Mouse (Mus musculus) limb, embryonic 15.5 days (tissue): ENCODE data around the gene Sf3b5. TPM values are rescaled to one million over a fixed set of nuclear protein-coding genes. Genes with fewer than 3 reads are reported as not detected.

Source experiments
- ATAC-seq: fragments of 200-750 bp; cut with Nextera tagmentation; 2 replicates; pipeline ENCODE4 v1.8.0; 2017; ENCODE audit warnings: low read depth, moderate TSS enrichment; ENCODE audit not compliant: insufficient number of reproducible peaks, low FRiP score, low TSS enrichment
- H3K27ac ChIP-seq: fragments of 300-500 bp; sonication (generic); 2 replicates; pipeline ENCODE4 v1.5.1; 2015; ENCODE audit warnings: moderate library complexity, mild to moderate bottlenecking, inconsistent platforms
- H3K27me3 ChIP-seq: fragments of 300-500 bp; sonication (generic); 2 replicates; pipeline ENCODE4 v1.6.1; 2015; ENCODE audit warnings: inconsistent platforms
- H3K36me3 ChIP-seq: fragments of 300-500 bp; sonication (generic); 2 replicates; pipeline ENCODE4 v1.6.1; 2015; ENCODE audit warnings: inconsistent platforms
- H3K4me1 ChIP-seq: fragments of 300-500 bp; sonication (generic); 2 replicates; pipeline ENCODE4 v1.6.1; 2015; ENCODE audit warnings: inconsistent platforms
- H3K4me2 ChIP-seq: fragments of 300-500 bp; sonication (generic); 2 replicates; pipeline ENCODE4 v1.6.1; 2015; ENCODE audit warnings: mild to moderate bottlenecking, inconsistent platforms
- H3K4me3 ChIP-seq: fragments of 300-500 bp; sonication (generic); 2 replicates; pipeline ENCODE4 v1.5.1; 2015; ENCODE audit warnings: mild to moderate bottlenecking, inconsistent platforms
- H3K9ac ChIP-seq: fragments of 300-500 bp; sonication (generic); 2 replicates; pipeline ENCODE4 v1.6.1; 2015; ENCODE audit warnings: inconsistent platforms
- H3K9me3 ChIP-seq: fragments of 300-500 bp; sonication (generic); 2 replicates; pipeline ENCODE4 v1.6.1; 2016; ENCODE audit warnings: inconsistent platforms
- WGBS: fragments of 180-500 bp; shearing (Covaris S2); methylation state at CpG from one replicate; pipeline ENCODE4 v1.1.7; 2015; 5-methylcytosine and 5-hydroxymethylcytosine counted together
- polyA plus RNA-seq: library from polyadenylated mRNA; unstranded; fragments of >200 nt; fragmentation: Nextera tagmentation; extraction: Ambion mirVana; gene quantifications from 2 replicates; pipeline ENCODE4 v1.2.1, GENCODE M21; 2015

Gene Sf3b5
- polyA plus RNA-seq, 1 experiment from 2014 or later: 36.3 TPM

- ATAC-seq: no peak
- no peak overlapping the region for H3K27ac ChIP-seq
- no peaks in the 10 kb centered on the region for H3K9me3 ChIP-seq
- H3K36me3 ChIP-seq: no peaks in the 10 kb centered on the region
- no peak overlapping the region for H3K4me3 ChIP-seq
- H3K27me3 ChIP-seq: no peaks in the 10 kb centered on the region
- H3K9ac ChIP-seq: no peak overlapping the region
- H3K4me1 ChIP-seq: no peaks in the 10 kb centered on the region
- WGBS: 50% methylated on average over 4 of the region's 4 CpGs
- no peak overlapping the region for H3K4me2 ChIP-seq
These were observed 42.7 kb downstream of the Sf3b5 start for GRCm38 (mm10) chr10:13047816-13048215.

GRCm38 (mm10) chr10:13056863-13057381 lies 51.8 kb downstream of the Sf3b5 start:
- no peak overlapping the region for H3K4me3 ChIP-seq

More at GRCm38 (mm10) chr10:13056863-13057381, 51.8 kb downstream of the Sf3b5 start:
- no peaks in the 10 kb centered on the region for H3K9me3 ChIP-seq
- no peak overlapping the region for H3K4me2 ChIP-seq
- H3K4me1 ChIP-seq: peaks cover 11% of the 10 kb centered on the region
- no peaks in the 10 kb centered on the region for H3K36me3 ChIP-seq
- no peak overlapping the region for H3K9ac ChIP-seq
- ATAC-seq: no peak
- no peak overlapping the region for H3K27ac ChIP-seq
- 71% methylated on average over 6 of the region's 6 CpGs for WGBS
- peaks cover 22% of the 10 kb centered on the region for H3K27me3 ChIP-seq

Other genes with a start within 250 kb of the Sf3b5 start
- 99.6 and 100 TPM in 2 replicates for gene Utrn, start 136.0 kb upstream of the Sf3b5 start, polyA plus RNA-seq
- gene Stx11, start 41.0 kb upstream of the Sf3b5 start, polyA plus RNA-seq: 5.6 and 6.7 TPM in 2 replicates
- gene Plagl1, start 55.2 kb downstream of the Sf3b5 start, polyA plus RNA-seq: 204 and 225 TPM in 2 replicates
- not detected in 2 replicates for gene Zc2hc1b, start 172.7 kb downstream of the Sf3b5 start, polyA plus RNA-seq
- 70.1 and 74.3 TPM in 2 replicates for gene Ltv1, start 187.8 kb downstream of the Sf3b5 start, polyA plus RNA-seq